Mouse (Mus musculus) retina, postnatal 1 day (tissue): ENCODE measurements around the gene Tstd2.

Source experiments
- DNase-seq: peaks from one replicate; pipeline ENCODE4 v3.0.0-alpha.2; 2012

Tstd2 gene

DNA sequence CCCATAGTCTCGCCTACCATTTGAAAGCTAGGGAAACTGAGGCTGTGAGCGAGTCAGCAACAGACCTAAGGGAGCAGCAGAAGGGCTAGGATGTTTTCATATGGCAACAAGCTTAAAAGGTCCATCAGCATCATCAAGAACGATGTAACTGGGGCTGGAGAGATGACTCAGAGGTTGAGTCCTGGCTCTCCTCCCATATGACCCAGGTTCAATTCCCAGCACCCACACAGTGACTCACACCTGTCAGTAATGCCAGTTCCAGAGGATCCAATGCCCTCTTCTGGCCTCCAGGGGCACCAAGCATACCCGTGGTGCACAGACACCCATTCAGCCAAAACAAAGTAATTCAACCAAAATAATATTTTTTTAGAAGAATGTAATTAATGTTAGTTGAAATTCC lies 58.2 kb downstream of the Tstd2 start:
- DNase-seq, result no peak

DNA sequence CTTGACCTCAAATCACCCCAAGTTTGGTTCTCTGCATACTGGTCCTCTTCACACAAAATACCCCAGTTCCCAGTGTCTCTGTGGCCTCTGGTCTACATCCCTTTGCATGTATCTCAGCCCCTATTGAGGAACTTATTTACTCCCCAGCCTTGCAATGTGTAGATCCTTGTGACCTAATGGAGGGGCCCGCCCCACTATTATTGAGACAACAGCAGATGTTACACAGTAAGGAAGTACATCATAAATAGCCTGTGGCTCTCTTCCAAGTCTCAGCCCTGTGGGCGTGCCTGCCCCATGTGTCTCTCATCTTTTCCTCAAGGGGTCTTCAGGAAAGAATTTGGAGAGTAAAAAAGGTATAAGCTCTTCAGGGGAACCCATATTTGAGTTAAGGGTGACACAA lies 61.6 kb downstream of the Tstd2 start:
- no peak for DNase-seq

DNA sequence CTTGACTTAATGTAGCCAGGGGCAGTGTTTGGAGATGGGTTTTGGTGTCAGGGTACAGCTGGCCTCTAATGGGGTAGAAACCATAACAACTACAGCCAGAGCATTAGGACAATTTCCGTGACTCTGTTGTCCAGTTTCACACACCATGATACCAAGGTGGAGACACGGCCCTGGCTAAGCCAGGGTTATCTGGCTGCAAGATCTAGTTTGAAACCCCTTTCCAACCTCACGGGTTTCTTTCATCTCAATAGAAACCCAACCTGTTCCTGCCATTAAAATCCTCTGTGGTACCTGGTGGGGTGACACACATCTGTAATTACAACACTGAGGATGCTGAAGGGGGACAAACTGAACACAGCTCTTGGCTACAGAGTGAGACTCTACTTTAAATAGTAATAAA lies 62.8 kb downstream of the Tstd2 start:
- DNase-seq, result no peak

DNA sequence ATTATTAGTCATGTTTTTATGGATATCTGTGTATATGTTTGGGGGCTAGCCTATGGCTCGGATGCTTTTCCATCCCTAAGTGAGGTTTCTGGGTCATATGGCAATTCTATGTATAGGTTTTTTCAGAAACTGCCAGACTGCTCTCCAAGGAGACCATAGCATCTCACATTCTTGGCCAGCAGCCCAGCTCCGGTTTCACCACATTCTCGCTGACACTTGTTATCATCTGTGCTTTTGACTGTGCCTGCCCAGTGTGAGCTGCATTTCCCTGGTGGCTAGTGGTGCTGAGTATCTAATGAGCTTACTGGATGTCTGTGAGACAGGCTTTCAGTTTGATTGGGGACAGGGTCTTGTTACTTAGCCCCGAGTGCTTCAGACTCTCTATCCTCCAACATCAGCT lies 64.8 kb downstream of the Tstd2 start:
- peak; percentile 29 for DNase-seq

DNA sequence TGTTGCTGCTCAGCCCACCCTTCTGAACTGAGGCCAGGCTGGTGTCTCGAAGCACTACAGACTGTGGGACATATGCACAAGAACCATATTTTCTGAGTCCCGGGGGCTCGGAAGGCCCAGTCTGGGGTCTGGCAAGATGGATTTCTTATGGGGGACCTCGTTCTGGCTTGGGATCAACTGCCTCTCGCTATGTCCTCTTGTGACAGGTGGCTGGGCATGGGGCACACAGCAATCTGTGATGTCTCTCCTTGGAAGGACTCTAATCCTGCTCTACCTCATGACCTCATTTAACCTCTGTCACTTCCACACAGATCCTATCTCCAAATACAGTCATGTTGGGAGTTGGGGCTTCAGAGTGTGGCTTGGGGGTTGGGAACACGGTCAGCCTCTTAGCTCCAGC lies 65.9 kb downstream of the Tstd2 start:
- no peak for DNase-seq

DNA sequence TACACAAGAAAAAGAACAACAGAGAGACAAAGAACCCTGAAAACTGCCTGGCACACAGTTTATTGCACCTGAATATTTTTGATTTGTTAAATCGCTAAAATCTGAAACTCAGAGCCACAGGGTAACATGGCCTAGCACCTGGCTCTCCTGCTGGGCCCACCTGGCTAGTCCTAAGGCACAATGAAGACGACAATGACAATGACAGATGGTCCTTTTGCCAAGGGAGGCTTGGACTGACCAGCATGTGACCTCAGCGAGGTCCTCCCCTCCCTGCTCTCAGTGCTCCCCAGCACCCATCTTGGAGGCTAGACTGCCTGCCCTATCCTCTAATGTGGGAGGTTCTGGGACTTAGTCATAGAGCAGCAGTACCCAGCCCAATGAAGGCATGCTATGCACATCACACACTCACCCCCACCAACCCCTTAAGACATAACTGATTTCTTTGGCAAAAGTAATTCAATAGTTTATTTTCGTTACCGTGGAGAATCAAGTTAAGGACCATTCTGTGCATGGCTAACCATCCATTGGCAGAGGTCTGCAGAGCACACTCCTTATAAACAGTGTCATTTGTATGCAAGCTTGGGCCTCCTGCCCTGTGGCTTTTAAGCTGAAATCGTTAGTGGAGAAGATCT lies 68.5 kb downstream of the Tstd2 start:
- no peak for DNase-seq

DNA sequence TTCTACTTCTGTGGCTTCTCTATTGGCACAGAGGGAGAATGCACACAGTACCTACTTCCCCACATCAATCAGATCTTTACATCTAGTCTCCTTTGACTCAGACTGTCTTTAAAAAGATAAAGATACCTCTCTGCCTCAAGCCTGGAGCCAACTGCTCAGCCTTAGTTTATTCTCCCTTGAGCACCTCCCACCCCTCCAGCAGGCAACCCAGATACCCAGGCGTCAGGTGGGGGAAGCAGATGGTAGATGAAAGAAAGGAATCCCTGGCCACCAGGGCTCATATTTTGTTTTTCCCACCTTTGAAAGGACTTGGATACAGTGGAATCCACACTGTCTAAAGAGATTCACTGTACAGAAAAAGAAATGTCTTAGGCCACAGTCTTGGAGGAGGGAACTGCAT lies 69.9 kb downstream of the Tstd2 start:
- DNase-seq, result no peak

DNA sequence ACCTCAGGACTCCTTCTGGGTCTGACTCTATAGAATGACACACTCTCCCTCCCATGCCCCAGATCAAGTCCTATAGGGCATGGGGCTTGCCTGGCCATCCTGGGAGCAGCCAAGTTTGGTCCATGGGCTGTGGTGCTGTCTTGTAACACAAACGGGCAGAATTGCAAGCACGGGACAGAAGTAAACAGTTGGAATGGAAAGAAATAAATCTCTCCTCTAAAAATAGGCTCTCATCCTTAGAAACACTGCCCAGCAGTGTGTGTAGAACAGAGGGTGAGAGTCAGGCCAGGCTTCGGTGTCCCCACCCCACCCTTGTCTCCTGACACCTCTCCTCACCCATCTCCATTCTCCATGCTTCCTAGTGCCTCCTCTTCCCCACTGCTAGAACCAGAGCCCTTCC lies 70.4 kb downstream of the Tstd2 start:
- no peak for DNase-seq

DNA sequence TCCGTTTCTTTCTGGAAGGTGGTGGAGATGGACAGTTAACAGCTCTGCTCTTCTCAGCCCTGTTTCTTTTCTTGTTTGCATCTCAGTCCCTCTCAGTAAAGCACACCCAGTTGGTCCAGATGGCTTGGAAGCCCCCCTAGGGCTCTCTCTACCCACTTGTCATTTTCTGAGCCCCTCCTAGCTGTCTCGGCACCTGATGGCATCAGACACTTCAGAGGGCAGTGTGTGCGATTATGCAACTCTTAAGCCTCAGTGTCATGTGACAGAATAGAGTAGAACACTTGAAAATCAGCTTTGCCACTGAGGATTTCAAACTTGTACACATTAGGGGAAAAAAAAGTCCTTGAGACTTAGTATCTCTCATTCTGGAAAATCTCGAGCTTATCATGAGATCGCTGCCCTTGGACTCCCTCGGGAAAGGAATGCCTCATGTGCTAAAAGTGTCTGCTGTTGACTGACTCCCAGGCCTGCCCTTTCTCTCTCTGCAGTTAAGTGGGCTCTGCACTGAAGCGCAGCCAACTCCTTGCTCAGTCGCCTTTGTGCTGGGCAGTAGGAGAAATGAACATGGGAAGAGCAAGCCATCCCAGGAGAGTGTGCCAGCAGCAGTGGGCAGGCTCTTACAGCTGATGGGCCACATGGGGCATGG lies 72.7 kb downstream of the Tstd2 start:
- DNase-seq, result no peak

DNA sequence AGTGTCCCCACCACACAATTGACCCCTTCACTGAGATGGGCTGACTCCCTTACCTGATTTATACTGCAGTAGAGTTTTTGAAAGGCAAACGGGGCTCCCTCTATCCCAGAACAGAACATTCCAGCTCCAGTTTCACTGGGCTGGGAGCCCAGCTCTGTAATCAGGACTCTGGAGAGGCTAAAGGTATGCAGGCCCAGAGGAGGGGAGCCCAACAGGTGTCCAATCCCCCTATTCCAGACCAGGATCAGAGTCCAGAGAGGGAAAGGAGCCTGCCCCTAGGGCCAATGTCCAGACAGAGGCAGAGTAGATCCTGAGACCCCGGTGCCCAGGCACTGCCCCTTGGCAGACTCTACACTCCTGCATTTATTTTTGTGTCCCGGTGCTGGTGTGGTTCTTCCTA lies 73.5 kb downstream of the Tstd2 start:
- no peak for DNase-seq
